Comparison of ENCODE assay signal across 12 mouse cellular contexts in genomic region chr10:111583124-111583743, GRCm38 (mm10).
DNase-seq lines count a peak whose midpoint lies in the region; ATAC-seq and TF ChIP-seq lines count a peak whose summit lies in the region.
"Had no signal": no experiment of that assay in that cellular context is flagged by ENCODE, and none has a peak within 500 bp of the region (broad histone marks: within the 10 kb centered on the region; RNA-seq: fewer than 3 reads in every experiment).

No protein-coding gene starts in this region.

- H3K27ac ChIP-seq in heart, embryonic 11.5 days (ENCODE audit: low read depth, low read length): no peak overlapping the region
- H3K27ac ChIP-seq in heart, embryonic 16.5 days (ENCODE audit: low read length): peak overlapping the region; percentile 75
- H3K27ac ChIP-seq in liver, postnatal 0 days (ENCODE audit: low read depth): peak overlapping the region; percentile 79; the same call in 1 of the 2 replicates
- H3K27ac ChIP-seq: embryonic facial prominence, embryonic 13.5 days; hindbrain, embryonic 15.5 days; neural tube, embryonic 12.5 days had no signal

- H3K4me2 ChIP-seq in heart, embryonic 11.5 days: no peak overlapping the region
- H3K4me2 ChIP-seq in heart, embryonic 16.5 days (ENCODE audit: low read depth, low read length): peak overlapping the region; percentile 49
- peak overlapping the region; percentile 53 for H3K4me2 ChIP-seq in liver, postnatal 0 days (ENCODE audit: low read depth, low read length)
- H3K4me2 ChIP-seq: embryonic facial prominence, embryonic 13.5 days; hindbrain, embryonic 15.5 days; neural tube, embryonic 12.5 days had no signal

- H3K36me3 ChIP-seq in heart, embryonic 11.5 days (ENCODE audit: control insufficient read depth, insufficient read depth, low read length): no peaks in the 10 kb centered on the region
- H3K36me3 ChIP-seq in G1E (replicated peaks): no peaks in the 10 kb centered on the region
- no peaks in the 10 kb centered on the region for H3K36me3 ChIP-seq in heart, embryonic 16.5 days (ENCODE audit: control insufficient read depth, insufficient read depth)
- H3K36me3 ChIP-seq in liver, postnatal 0 days (replicated peaks; ENCODE audit: insufficient read depth, low read length): no peaks in the 10 kb centered on the region
- H3K36me3 ChIP-seq: embryonic facial prominence, embryonic 13.5 days; hindbrain, embryonic 15.5 days; neural tube, embryonic 12.5 days had no signal

- peak; percentile 95 for DNase-seq in heart, adult 11 months
- DNase-seq in G1E (ENCODE audit: low spot score): no peak
- no peak for DNase-seq in liver, postnatal 0 days
- DNase-seq in thymus, postnatal 25 days: no peak
- no peak for DNase-seq in right cerebral cortex, postnatal 10 days (ENCODE audit: low spot score in 2 of 2)
- DNase-seq in thymus, adult 18-20 months: no peak
- DNase-seq: cerebellum, adult 11 months had no signal

- H3K9me3 ChIP-seq in heart, embryonic 11.5 days (replicated peaks; ENCODE audit: control insufficient read depth, low read length): no peaks in the 10 kb centered on the region
- H3K9me3 ChIP-seq in G1E (replicated peaks): no peaks in the 10 kb centered on the region
- H3K9me3 ChIP-seq in heart, embryonic 16.5 days (replicated peaks; ENCODE audit: control insufficient read depth, low read length): no peaks in the 10 kb centered on the region
- no peaks in the 10 kb centered on the region for H3K9me3 ChIP-seq in liver, postnatal 0 days (ENCODE audit: low read length)
- H3K9me3 ChIP-seq: embryonic facial prominence, embryonic 13.5 days; hindbrain, embryonic 15.5 days; neural tube, embryonic 12.5 days had no signal

- WGBS in heart, embryonic 11.5 days (ENCODE audit: insufficient replicate concordance): 67% methylated on average over 20 of the region's 20 CpGs
- WGBS in heart, embryonic 16.5 days: 40% methylated on average over 20 of the region's 20 CpGs
- WGBS in liver, postnatal 0 days (ENCODE audit: insufficient replicate concordance): 58% methylated on average over 20 of the region's 20 CpGs

- no peak for ATAC-seq in heart, embryonic 11.5 days (replicated peaks; ENCODE audit: insufficient number of reproducible peaks, low FRiP score, low TSS enrichment)
- ATAC-seq in G1E (ENCODE audit: extremely low read depth, insufficient number of reproducible peaks, low FRiP score, poor library complexity, severe bottlenecking): no peak
- peak; percentile 64 for ATAC-seq in heart, embryonic 16.5 days (replicated peaks; ENCODE audit: extremely low read depth, insufficient read depth, low FRiP score)
- no peak for ATAC-seq in liver, postnatal 0 days

- H3K4me3 ChIP-seq in heart, embryonic 11.5 days (ENCODE audit: low read depth, low read length): no peak overlapping the region
- peak overlapping the region; percentile 59; the same call in 1 of the 2 replicates for H3K4me3 ChIP-seq in G1E (ENCODE audit: low read depth, low read length)
- peak overlapping the region; percentile 23 for H3K4me3 ChIP-seq in heart, embryonic 16.5 days (ENCODE audit: low read length)
- H3K4me3 ChIP-seq in liver, postnatal 0 days (ENCODE audit: low read depth, low read length): no peak overlapping the region
- H3K4me3 ChIP-seq: embryonic facial prominence, embryonic 13.5 days; hindbrain, embryonic 15.5 days; neural tube, embryonic 12.5 days had no signal

- no peaks in the 10 kb centered on the region for H3K27me3 ChIP-seq in heart, embryonic 11.5 days (ENCODE audit: control insufficient read depth, insufficient read depth, low read length)
- no peaks in the 10 kb centered on the region for H3K27me3 ChIP-seq in G1E (ENCODE audit: insufficient read depth, low read length)
- H3K27me3 ChIP-seq in heart, embryonic 16.5 days (ENCODE audit: control insufficient read depth, insufficient read depth, low read length): no peaks in the 10 kb centered on the region
- no peaks in the 10 kb centered on the region for H3K27me3 ChIP-seq in liver, postnatal 0 days (ENCODE audit: insufficient read depth, low read length)
- H3K27me3 ChIP-seq: embryonic facial prominence, embryonic 13.5 days; hindbrain, embryonic 15.5 days; neural tube, embryonic 12.5 days had no signal

- TF ChIP-seq CTCF in G1E (IDR thresholded peaks at IDR 0.05; ENCODE audit: low read depth, low read length): no peak
- no peak for TF ChIP-seq CTCF in liver, postnatal 0 days (IDR thresholded peaks at IDR 0.05; ENCODE audit: low read depth)

- TF ChIP-seq EP300 in liver, postnatal 0 days (IDR thresholded peaks at IDR 0.05; ENCODE audit: low read depth): no peak

- peaks cover 33% of the 10 kb centered on the region for H3K4me1 ChIP-seq in heart, embryonic 11.5 days (ENCODE audit: control insufficient read depth, insufficient read depth, low read length)
- peaks cover 69% of the 10 kb centered on the region for H3K4me1 ChIP-seq in G1E (ENCODE audit: insufficient read depth, low read depth, low read length)
- peaks cover 33% of the 10 kb centered on the region for H3K4me1 ChIP-seq in heart, embryonic 16.5 days (ENCODE audit: control insufficient read depth, insufficient read depth, low read length)
- H3K4me1 ChIP-seq in liver, postnatal 0 days (ENCODE audit: insufficient read depth): peaks cover 45% of the 10 kb centered on the region
- H3K4me1 ChIP-seq: embryonic facial prominence, embryonic 13.5 days; hindbrain, embryonic 15.5 days; neural tube, embryonic 12.5 days had no signal

- H3K9ac ChIP-seq in heart, embryonic 11.5 days (ENCODE audit: low read depth, low read length): no peak overlapping the region
- H3K9ac ChIP-seq in heart, embryonic 16.5 days (ENCODE audit: low read length): 0 out of 2 replicates have a peak overlapping the region, but pooled peaks have one; percentile 1
- no peak overlapping the region for H3K9ac ChIP-seq in liver, postnatal 0 days (replicated peaks)
- H3K9ac ChIP-seq: embryonic facial prominence, embryonic 13.5 days; hindbrain, embryonic 15.5 days; neural tube, embryonic 12.5 days had no signal

Comparison
In these comparisons a context has a peak if more than half of its experiments do, and no peak if none do; other contexts are left out.
1. H3K4me3 ChIP-seq: peak in G1E (single experiment) and heart, embryonic 16.5 days (single experiment); none in heart, embryonic 11.5 days (single experiment) and liver, postnatal 0 days (single experiment).